Comparison of ENCODE assay signal across 27 mouse cellular contexts in genomic region chr1:151615625-151616024, GRCm38 (mm10).
"Had no signal": no experiment of that assay in that cellular context is flagged by ENCODE, and none has a peak within 500 bp of the region (broad histone marks: within the 10 kb centered on the region; RNA-seq: fewer than 3 reads in every experiment).

No protein-coding gene starts in this region.

- H3K27ac ChIP-seq: embryonic facial prominence, embryonic 10.5 days; embryonic facial prominence, embryonic 12.5 days; embryonic facial prominence, embryonic 13.5 days; embryonic facial prominence, embryonic 15.5 days; forebrain, embryonic 10.5 days; forebrain, embryonic 12.5 days; forebrain, embryonic 13.5 days; forebrain, embryonic 15.5 days; gastrocnemius, adult 2 months; heart, embryonic 10.5 days had no signal

- H3K4me1 ChIP-seq: embryonic facial prominence, embryonic 12.5 days; embryonic facial prominence, embryonic 13.5 days; embryonic facial prominence, embryonic 15.5 days; forebrain, embryonic 10.5 days; forebrain, embryonic 12.5 days; forebrain, embryonic 15.5 days had no signal

- H3K9ac ChIP-seq: embryonic facial prominence, embryonic 12.5 days; embryonic facial prominence, embryonic 13.5 days; embryonic facial prominence, embryonic 15.5 days; forebrain, embryonic 12.5 days; forebrain, embryonic 13.5 days; forebrain, embryonic 15.5 days; forebrain, postnatal 0 days had no signal

- H3K9me3 ChIP-seq: embryonic facial prominence, embryonic 10.5 days; embryonic facial prominence, embryonic 12.5 days; embryonic facial prominence, embryonic 13.5 days; embryonic facial prominence, embryonic 15.5 days; forebrain, embryonic 10.5 days; forebrain, embryonic 12.5 days; forebrain, embryonic 13.5 days; forebrain, embryonic 15.5 days; heart, embryonic 10.5 days had no signal

- ATAC-seq: forebrain, embryonic 13.5 days; forebrain, embryonic 14.5 days; forebrain, embryonic 15.5 days; forebrain, embryonic 16.5 days; forebrain, postnatal 0 days had no signal

- H3K4me3 ChIP-seq: embryonic facial prominence, embryonic 10.5 days; embryonic facial prominence, embryonic 12.5 days; embryonic facial prominence, embryonic 13.5 days; embryonic facial prominence, embryonic 15.5 days; erythroblast, embryonic 14.5 days; forebrain, embryonic 10.5 days; forebrain, embryonic 12.5 days; forebrain, embryonic 13.5 days; forebrain, embryonic 15.5 days; gastrocnemius, adult 2 months; heart, embryonic 10.5 days had no signal

- H3K27me3 ChIP-seq: embryonic facial prominence, embryonic 12.5 days; embryonic facial prominence, embryonic 13.5 days; embryonic facial prominence, embryonic 15.5 days; forebrain, embryonic 12.5 days; forebrain, embryonic 13.5 days; forebrain, embryonic 15.5 days had no signal

- H3K4me2 ChIP-seq: embryonic facial prominence, embryonic 12.5 days; embryonic facial prominence, embryonic 13.5 days; embryonic facial prominence, embryonic 15.5 days; forebrain, embryonic 12.5 days; forebrain, embryonic 13.5 days; forebrain, embryonic 15.5 days had no signal

- H3K36me3 ChIP-seq: embryonic facial prominence, embryonic 10.5 days; embryonic facial prominence, embryonic 12.5 days; embryonic facial prominence, embryonic 13.5 days; embryonic facial prominence, embryonic 15.5 days; forebrain, embryonic 10.5 days; forebrain, embryonic 12.5 days; forebrain, embryonic 15.5 days; heart, embryonic 10.5 days had no signal

- DNase-seq: cerebellum, adult 8-10 months; cerebellum, adult 9-10 months; cerebellum, adult 9-11 months; cerebellum, postnatal 10 days; cerebellum, postnatal 14 days; cerebellum, postnatal 25 days; cerebellum, postnatal 36 days; embryo, embryonic 11 days; forebrain, postnatal 0 days; gastrocnemius, adult 2 months; gastrocnemius, postnatal 10 days; gastrocnemius, postnatal 14 days; gastrocnemius, postnatal 25 days; gastrocnemius, postnatal 36 days; heart, adult 18-20 months had no signal
